Mouse (Mus musculus) liver, embryonic 14 days (tissue): Measurements from ENCODE around the gene Bik. TPM values are rescaled to one million over a fixed set of nuclear protein-coding genes. Genes with fewer than 3 reads are reported as not detected.

Experiments used
- polyA plus RNA-seq: library from polyadenylated mRNA; depleted of rRNA; stranded (reverse); fragments of >200 nt; gene quantifications from 2 replicates; pipeline ENCODE4 v1.2.3, GENCODE M21; 2012; rRNA removed

Bik gene
- polyA plus RNA-seq, result 1.4 and 1.7 TPM in 2 replicates

DNA sequence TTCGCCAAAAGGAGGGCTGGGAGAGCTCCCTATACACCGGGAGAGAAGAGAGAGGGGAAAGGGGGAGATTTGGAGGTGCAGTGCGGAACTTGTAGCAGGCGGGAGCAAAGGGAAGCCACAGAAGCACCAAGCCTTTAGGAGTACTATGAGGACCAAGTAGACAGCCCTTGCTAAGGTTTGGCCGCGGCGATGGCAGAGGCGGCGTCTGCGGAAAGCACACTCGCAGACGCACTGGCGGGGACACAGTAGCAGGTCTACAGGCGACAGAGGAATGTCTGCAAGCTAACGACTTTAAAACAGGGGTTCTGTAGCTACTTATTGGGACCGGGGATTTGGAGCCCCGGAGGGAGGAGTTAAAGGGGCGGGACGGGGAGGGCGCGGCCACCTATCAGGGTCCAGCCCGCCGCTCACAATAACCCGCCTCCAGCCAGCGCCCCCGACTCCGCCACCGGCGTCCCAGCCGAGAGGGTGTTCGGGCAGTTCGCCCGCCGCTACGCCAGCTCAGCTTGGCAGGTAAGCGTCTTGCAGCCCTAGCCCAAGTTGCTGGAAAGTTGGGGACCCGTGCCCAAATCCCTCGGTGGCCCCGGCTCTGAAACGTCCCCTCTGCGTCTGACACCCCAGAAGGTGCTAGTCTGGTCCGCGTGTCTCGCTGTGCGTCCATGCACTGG is at the start of gene Bik:
Gene Bik, plus strand, starts transcription at position 439 of the 668 bp plus-strand sequence.

DNA sequence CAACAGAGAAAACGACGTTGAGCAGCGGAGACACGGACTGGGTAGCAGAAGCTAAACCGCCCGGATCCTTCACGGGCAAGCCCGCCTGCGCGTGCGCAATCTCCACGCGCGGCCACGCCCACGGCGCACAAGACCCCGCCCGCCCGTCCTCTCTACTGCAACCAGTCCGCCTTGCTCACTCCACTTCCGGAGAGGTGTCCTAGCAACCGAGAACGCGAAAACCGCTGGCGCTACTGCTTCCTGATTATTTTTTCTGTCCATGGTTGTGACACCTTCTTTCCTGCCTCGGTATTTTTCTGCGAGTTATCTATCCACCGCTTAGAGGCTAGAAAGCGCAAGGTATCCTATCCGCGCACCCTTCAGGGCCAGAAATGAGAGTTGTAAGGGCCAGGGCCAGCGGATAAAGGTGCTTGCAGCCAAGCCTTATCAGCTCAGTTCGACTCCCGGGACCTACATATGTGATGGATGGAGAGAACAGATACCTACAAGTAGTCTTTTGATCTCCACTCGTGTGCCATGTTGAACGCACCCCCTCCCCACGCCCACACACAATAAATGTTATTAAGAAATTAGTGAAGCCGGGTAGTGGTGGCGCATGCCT is 15.8 kb upstream of the Bik start, which contains the start of gene Ttll1:
Gene Ttll1, minus strand, starts transcription at position 89 of the 601 bp plus-strand sequence.

DNA sequence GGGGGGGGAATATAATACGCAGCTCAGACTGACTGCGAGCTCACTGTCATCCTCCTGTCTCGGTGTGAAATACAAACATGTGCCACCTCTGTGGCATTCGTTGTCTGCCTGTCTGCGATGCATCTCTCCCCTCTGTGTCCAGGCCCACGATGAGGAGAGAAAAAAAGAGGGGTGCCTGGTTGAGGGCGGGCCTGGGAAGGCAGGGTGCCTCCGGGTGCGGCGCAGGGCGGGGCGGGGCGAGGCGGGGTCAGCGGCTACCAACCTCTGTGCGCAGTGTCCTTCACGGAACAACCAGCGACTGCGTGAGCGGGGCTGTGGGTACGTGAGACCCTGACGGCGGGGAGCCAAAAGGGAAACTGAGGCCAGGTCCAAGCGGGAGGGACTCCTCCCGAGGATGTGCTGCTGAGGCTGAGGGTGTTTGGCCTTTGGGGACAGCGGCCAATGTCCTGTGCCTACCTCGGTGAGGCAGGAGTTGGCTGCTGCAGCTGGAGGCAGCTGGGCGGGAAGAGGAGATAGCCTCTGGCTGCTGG is 36.7 kb downstream of the Bik start, which contains the start of the genes Tspo and Mcat:
Gene Tspo, plus strand, starts transcription at position 266 of the 530 bp plus-strand sequence.
Gene Mcat, minus strand, starts transcription at position 461 of the 530 bp plus-strand sequence.

Other genes with a start within 250 kb of the Bik start
- 9.6 and 10.5 TPM in 2 replicates for gene Arfgap3, start 176.6 kb upstream of the Bik start, polyA plus RNA-seq
- 41.6 and 43.4 TPM in 2 replicates for gene Pacsin2, start 62.3 kb upstream of the Bik start, polyA plus RNA-seq
- gene Ttll1, start 16.0 kb upstream of the Bik start, polyA plus RNA-seq, result 3.2 and 3.6 TPM in 2 replicates
- 81.7 and 102 TPM in 2 replicates for gene Tspo, start 36.7 kb downstream of the Bik start, polyA plus RNA-seq
- 8.9 and 10.2 TPM in 2 replicates for gene Mcat, start 36.9 kb downstream of the Bik start, polyA plus RNA-seq
- 24.1 and 28.9 TPM in 2 replicates for gene Ttll12, start 68.3 kb downstream of the Bik start, polyA plus RNA-seq
- 0.09 and 0.16 TPM in 2 replicates for gene Scube1, start 198.2 kb downstream of the Bik start, polyA plus RNA-seq